Mouse (Mus musculus) embryonic facial prominence, embryonic 14.5 days (tissue): ENCODE measurements around the gene Rnf152. TPM values are rescaled to one million over a fixed set of nuclear protein-coding genes. Genes with fewer than 3 reads are reported as not detected.
A peak's percentile ranks its signal among the peaks of the same experiment; 100 is the strongest.

Experiments used
- ATAC-seq: fragments of 200-750 bp; cut with Nextera tagmentation; 2 replicates; pipeline ENCODE4 v1.8.0; 2017; ENCODE audit warnings: low read depth, moderate number of reproducible peaks, moderate TSS enrichment
- DNase-seq: peaks from one replicate; pipeline ENCODE4 v3.0.0-alpha.2; 2015; ENCODE audit warnings: low spot score
- H3K27ac ChIP-seq: fragments of 300-500 bp; sonication (generic); replicated peaks from 2 replicates; pipeline ENCODE4 v1.5.1; 2014; ENCODE audit warnings: low read depth, mild to moderate bottlenecking, low read length, moderate library complexity
- H3K27me3 ChIP-seq: fragments of 300-500 bp; sonication (generic); replicated peaks from 2 replicates; pipeline ENCODE4 v1.6.1; 2014; ENCODE audit warnings: low read length; ENCODE audit not compliant: control insufficient read depth, insufficient read depth
- H3K36me3 ChIP-seq: fragments of 300-500 bp; sonication (generic); 2 replicates; pipeline ENCODE4 v1.6.1; 2014; ENCODE audit warnings: low read length, mixed read lengths; ENCODE audit not compliant: control insufficient read depth, insufficient read depth
- H3K4me1 ChIP-seq: fragments of 300-500 bp; sonication (generic); 2 replicates; pipeline ENCODE4 v1.6.1; 2014; ENCODE audit warnings: antibody characterized with exemption, low read length; ENCODE audit not compliant: control insufficient read depth, insufficient read depth
- H3K4me2 ChIP-seq: fragments of 300-500 bp; sonication (generic); 2 replicates; pipeline ENCODE4 v1.6.1; 2014; ENCODE audit warnings: low read depth, mild to moderate bottlenecking, low read length, moderate library complexity, mixed read lengths
- H3K4me3 ChIP-seq: fragments of 300-500 bp; sonication (generic); 2 replicates; pipeline ENCODE4 v1.5.1; 2014; ENCODE audit warnings: low read depth, mild to moderate bottlenecking, low read length
- H3K9ac ChIP-seq: fragments of 300-500 bp; sonication (generic); 2 replicates; pipeline ENCODE4 v1.6.1; 2014; ENCODE audit warnings: low read depth, mild to moderate bottlenecking, low read length, moderate library complexity, mixed read lengths
- H3K9me3 ChIP-seq: fragments of 300-500 bp; sonication (generic); 2 replicates; pipeline ENCODE4 v1.6.1; 2016; ENCODE audit warnings: low read length; ENCODE audit not compliant: control insufficient read depth
- WGBS: fragments of 180-500 bp; shearing (Covaris S2); extraction: QIAGEN DNeasy Blood & Tissue Kit; methylation state at CpG from one replicate; pipeline ENCODE4 v1.1.7; 2014; 5-methylcytosine and 5-hydroxymethylcytosine counted together
- polyA plus RNA-seq: library from polyadenylated mRNA; unstranded; fragments of >200 nt; fragmentation: Nextera tagmentation; extraction: Ambion mirVana; gene quantifications from 2 replicates; pipeline ENCODE4 v1.2.1, GENCODE M21; 2014

The Rnf152 gene
- polyA plus RNA-seq, 1 experiment from 2014 or later = 0.90 TPM

DNA sequence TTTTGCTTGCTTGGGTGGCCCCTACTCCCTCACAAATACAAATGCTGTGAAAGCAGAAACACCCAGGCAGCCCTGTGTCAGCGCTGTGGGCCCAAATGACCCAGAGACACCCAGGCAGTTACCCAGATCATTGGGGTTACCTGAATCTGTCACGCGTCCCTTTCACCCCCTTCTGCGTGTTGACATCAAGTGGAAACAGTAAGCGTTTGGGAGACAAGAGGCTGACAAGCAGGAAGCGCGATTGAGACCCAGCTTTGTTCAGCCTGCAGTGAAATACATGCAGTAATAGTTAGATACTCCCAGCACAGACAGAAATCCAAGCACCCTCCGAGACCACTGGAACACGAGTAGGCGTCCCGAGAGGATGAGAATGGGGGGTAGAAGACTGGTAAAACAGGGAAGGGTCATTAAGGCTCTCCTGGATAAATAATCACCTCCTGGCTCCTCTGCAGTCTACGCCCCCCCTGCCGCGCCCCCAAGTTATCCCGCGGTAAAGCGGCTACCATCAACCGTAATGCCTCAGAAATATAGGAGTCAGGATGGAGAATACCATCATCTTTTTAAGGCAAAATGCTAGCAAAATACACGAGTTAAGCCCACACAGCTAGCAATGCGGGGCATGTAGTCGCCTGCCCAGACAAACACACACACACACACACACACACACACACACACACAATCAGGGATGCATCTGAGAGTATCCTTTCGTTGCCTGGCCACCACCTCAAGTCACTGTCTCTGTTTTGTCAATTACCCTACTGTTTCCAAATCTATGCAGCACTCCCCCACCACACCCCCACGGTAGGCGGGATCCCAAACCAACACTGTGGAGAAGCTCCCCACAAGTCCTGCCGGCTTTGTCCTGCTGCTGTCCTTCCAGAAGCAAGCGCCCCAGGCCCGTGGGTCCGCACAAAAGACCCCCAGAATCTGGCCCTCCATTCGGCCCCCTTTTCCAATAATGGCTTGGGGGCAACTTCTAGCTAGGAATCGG, 1.3 kb downstream of the Rnf152 start:
- ATAC-seq (peak; percentile 35), DNase-seq (peak; percentile 41)
- H3K4me1 ChIP-seq = peaks cover 5% of the 10 kb centered on the region; the same call in 1 of the 2 replicates
- H3K9ac ChIP-seq = peak overlapping the region; percentile 71
- WGBS = 6% methylated on average over 30 of the region's 30 CpGs
- no peak overlapping the region for H3K27ac ChIP-seq
- no peaks in the 10 kb centered on the region for H3K36me3 ChIP-seq
- H3K4me2 ChIP-seq = peak overlapping the region; percentile 95
- peak overlapping the region; percentile 71 for H3K4me3 ChIP-seq
- 0 out of 2 replicates have a peak, but pooled peaks cover 8% of the 10 kb centered on the region for H3K27me3 ChIP-seq
- no peaks in the 10 kb centered on the region for H3K9me3 ChIP-seq

DNA sequence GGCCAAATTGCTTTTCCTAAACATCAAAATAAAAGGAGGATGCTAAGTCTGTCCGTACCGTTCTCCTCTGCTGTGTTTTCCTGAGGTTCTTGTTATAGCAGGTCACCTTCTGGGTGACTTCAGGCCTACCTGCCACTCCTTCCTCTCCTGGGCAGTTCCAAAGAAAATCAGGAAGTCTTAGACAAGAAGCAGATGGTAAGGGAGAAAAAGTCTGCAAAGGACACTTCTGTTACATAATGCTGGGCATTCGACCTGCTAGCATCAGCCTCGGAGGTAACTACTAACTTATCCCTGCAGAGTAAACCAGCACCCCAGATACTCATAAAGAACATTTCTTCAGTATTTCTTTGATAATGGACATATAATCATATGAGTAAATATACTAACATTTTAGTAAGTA, 4.7 kb downstream of the Rnf152 start:
- H3K4me3 ChIP-seq = no peak overlapping the region
- DNase-seq = no peak
- no peaks in the 10 kb centered on the region for H3K9me3 ChIP-seq
- no peak for ATAC-seq
- H3K4me2 ChIP-seq = no peak overlapping the region
- peaks cover 5% of the 10 kb centered on the region; the same call in 1 of the 2 replicates for H3K4me1 ChIP-seq
- 91% methylated on average over 4 of the region's 4 CpGs for WGBS
- no peaks in the 10 kb centered on the region for H3K36me3 ChIP-seq
- 0 out of 2 replicates have a peak, but pooled peaks cover 2% of the 10 kb centered on the region for H3K27me3 ChIP-seq
- no peak overlapping the region for H3K9ac ChIP-seq
- H3K27ac ChIP-seq = no peak overlapping the region

DNA sequence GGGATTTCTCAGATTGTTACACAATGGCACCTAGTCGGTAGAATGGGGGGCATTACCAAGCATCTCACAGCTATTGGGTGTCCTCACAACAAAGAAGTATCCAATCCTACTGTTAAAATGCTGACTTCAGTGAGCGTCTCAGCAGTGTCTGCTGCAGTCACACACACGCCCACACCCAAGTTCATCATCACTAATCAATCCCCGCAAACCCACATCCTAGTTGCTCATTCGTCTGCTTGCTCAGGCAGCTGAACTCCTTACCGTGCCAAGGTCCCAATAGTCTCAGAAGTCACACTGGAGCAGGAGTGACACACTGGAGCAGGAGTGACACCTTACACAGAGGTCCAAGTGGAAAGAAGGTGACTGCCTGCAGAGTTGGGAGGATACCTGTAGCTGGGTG, 14.2 kb downstream of the Rnf152 start:
- Histone ChIP-seq H3K4me3 (no peak overlapping the region), H3K9ac (no peak overlapping the region), H3K27me3 (no peaks in the 10 kb centered on the region), H3K27ac (no peak overlapping the region), H3K4me1 (no peaks in the 10 kb centered on the region), H3K36me3 (no peaks in the 10 kb centered on the region), H3K9me3 (no peaks in the 10 kb centered on the region), H3K4me2 (no peak overlapping the region)
- 83% methylated on average over 6 of the region's 6 CpGs for WGBS
- DNase-seq = no peak
- ATAC-seq = no peak

DNA sequence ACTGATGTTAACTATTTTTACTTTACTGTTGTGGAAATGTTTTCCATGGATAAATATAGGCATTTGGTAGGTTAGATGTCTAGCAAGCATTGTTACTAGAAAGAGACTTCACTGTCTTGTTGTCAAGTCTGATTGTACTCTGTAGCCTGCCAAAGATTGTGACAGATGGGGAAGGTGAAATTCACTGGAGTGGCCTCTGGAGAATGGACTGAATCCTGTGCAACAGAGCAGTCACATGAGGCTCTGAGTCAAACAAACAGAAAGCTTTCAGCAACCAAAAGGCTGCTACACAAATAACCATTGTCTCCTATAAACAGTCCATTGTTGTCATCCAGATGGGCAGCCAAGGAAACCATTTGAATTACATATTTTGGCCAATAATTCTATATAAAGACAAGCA, 15.6 kb downstream of the Rnf152 start:
- no peaks in the 10 kb centered on the region for H3K27me3 ChIP-seq
- no peaks in the 10 kb centered on the region for H3K4me1 ChIP-seq
- H3K9me3 ChIP-seq = no peaks in the 10 kb centered on the region
- H3K4me2 ChIP-seq = no peak overlapping the region
- H3K4me3 ChIP-seq = no peak overlapping the region
- no peak overlapping the region for H3K27ac ChIP-seq
- H3K36me3 ChIP-seq = no peaks in the 10 kb centered on the region
- H3K9ac ChIP-seq = no peak overlapping the region
- DNase-seq (no peak), ATAC-seq (no peak)

DNA sequence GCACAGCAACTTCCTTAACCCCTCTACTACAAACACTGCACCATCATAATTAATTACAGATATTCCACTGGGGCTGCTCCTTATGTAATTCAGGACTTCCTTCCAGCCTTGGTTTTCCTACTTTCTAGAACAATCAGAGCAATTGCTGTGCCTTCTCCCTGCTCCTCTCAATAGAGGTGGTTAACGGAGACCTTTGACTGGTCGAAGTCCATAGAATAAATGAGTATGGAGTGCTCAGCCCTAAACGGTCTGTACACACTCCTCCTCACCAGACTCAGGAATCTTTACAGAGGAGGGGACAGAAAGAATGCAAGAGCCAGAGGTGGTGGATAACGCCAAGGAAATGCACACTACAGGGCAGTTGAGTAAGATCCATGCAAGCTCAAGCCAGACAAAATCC, 19.1 kb downstream of the Rnf152 start:
- Histone ChIP-seq H3K4me2 (no peak overlapping the region), H3K9ac (no peak overlapping the region), H3K27ac (no peak overlapping the region), H3K4me3 (no peak overlapping the region), H3K27me3 (no peaks in the 10 kb centered on the region), H3K36me3 (no peaks in the 10 kb centered on the region), H3K4me1 (no peaks in the 10 kb centered on the region), H3K9me3 (no peaks in the 10 kb centered on the region)
- no peak for DNase-seq
- WGBS = 70% methylated on average over 4 of the region's 4 CpGs
- no peak for ATAC-seq

DNA sequence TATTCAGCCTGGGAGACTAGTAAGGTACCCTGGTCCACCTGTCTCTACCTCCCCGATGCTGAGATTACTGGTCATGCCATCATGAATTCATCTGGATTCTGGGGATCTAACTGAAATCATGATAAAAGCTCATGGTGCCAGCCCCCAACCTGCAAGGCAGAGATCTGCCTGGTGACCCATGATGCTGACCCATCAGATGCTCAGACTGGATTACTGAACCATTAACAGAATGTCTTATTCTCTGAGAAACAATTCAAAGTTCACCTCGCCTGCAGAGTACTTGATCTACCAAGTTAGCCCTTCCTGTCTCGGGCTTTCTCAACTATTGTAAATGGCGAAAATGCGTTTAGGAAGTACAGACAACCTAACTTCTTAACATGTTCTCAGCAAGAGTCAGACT, 20.4 kb downstream of the Rnf152 start:
- no peak overlapping the region for H3K4me3 ChIP-seq
- DNase-seq (no peak), ATAC-seq (no peak)
- H3K9ac ChIP-seq = no peak overlapping the region
- H3K27ac ChIP-seq = no peak overlapping the region
- no peaks in the 10 kb centered on the region for H3K36me3 ChIP-seq
- no peaks in the 10 kb centered on the region for H3K9me3 ChIP-seq
- no peak overlapping the region for H3K4me2 ChIP-seq
- H3K27me3 ChIP-seq = no peaks in the 10 kb centered on the region
- no peaks in the 10 kb centered on the region for H3K4me1 ChIP-seq
- WGBS = 96% methylated on average over 5 of the region's 5 CpGs

DNA sequence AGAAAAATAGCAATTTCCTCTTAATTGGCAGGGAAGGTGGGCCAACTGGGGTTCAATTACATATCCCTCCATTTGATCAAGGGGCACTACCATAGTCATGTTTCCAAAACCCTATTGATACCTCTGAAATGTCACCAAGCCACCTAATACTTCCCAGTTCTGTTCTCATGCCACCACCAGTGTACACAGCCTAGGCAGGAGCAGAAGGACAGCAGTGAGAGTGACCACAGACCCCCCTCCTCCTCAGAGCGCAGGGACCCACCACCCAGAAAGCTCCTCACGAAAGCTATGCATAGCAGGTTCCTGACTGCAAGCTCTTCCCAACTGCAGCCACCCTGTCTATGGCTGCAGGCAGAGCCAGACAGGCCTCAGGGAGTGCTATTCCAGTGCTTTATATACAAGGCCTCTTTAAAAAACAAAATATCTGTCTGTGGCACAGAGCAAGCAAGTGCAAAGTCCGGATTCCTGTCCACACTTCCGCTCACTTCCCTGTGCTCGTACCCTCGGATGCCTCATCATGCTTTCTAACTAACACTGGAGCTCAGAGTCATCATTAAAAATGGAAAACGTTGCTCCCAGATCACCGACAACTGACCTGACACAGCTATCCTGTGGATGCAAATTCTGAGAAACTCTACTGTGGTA, 24.3 kb downstream of the Rnf152 start:
- no peaks in the 10 kb centered on the region for H3K4me1 ChIP-seq
- no peak overlapping the region for H3K4me3 ChIP-seq
- no peaks in the 10 kb centered on the region for H3K9me3 ChIP-seq
- no peaks in the 10 kb centered on the region for H3K27me3 ChIP-seq
- H3K36me3 ChIP-seq = no peaks in the 10 kb centered on the region
- ATAC-seq (no peak), DNase-seq (no peak)
- WGBS = 86% methylated on average over 8 of the region's 8 CpGs
- H3K27ac ChIP-seq = no peak overlapping the region
- H3K9ac ChIP-seq = no peak overlapping the region
- no peak overlapping the region for H3K4me2 ChIP-seq

DNA sequence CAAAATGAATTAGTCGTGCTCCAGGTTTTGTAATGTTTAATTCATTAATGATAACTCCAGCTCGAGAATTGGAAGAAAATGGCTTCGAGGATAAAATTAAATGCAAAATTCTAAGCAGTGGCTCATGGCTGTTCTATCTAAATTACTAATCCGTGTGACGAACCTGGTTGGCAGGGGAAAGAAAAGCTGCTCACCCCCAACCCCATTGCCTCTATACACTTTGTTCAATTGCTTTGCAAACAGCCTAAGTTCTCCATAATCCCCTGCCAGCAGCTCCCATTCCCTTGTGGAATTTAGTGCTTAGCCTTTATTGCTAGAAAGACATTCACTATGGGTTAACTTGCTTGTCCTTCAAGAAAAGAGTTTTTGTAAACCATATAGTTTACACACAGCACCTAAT, 24.9 kb downstream of the Rnf152 start:
- Histone ChIP-seq H3K9me3 (no peaks in the 10 kb centered on the region), H3K36me3 (no peaks in the 10 kb centered on the region), H3K4me2 (no peak overlapping the region), H3K27me3 (no peaks in the 10 kb centered on the region), H3K27ac (no peak overlapping the region), H3K4me1 (no peaks in the 10 kb centered on the region), H3K4me3 (no peak overlapping the region), H3K9ac (no peak overlapping the region)
- ATAC-seq (no peak), DNase-seq (peak; percentile 7)
- WGBS = 71% methylated on average over 5 of the region's 5 CpGs
